Mouse (Mus musculus) hindbrain, embryonic 12.5 days (tissue): Measurements from ENCODE around the gene Gm43738. TPM values are rescaled to one million over a fixed set of nuclear protein-coding genes. Genes with fewer than 3 reads are reported as not detected.

ENCODE experiments used
- ATAC-seq: fragments of 200-750 bp; cut with Nextera tagmentation; 2 replicates; pipeline ENCODE4 v1.8.0; 2017; ENCODE audit warnings: moderate TSS enrichment; ENCODE audit not compliant: low FRiP score
- H3K27ac ChIP-seq: fragments of 300-500 bp; sonication (generic); 2 replicates; pipeline ENCODE4 v1.5.1; 2016; ENCODE audit warnings: mild to moderate bottlenecking
- H3K27me3 ChIP-seq: fragments of 300-500 bp; sonication (generic); 2 replicates; pipeline ENCODE4 v1.6.1; 2016; ENCODE audit warnings: mild to moderate bottlenecking
- H3K36me3 ChIP-seq: fragments of 300-500 bp; sonication (generic); 2 replicates; pipeline ENCODE4 v1.6.1; 2016; ENCODE audit warnings: mild to moderate bottlenecking
- H3K4me1 ChIP-seq: fragments of 300-500 bp; sonication (generic); 2 replicates; pipeline ENCODE4 v1.6.1; 2016
- H3K4me2 ChIP-seq: fragments of 300-500 bp; sonication (generic); replicated peaks from 2 replicates; pipeline ENCODE4 v1.6.1; 2016; ENCODE audit warnings: mild to moderate bottlenecking
- H3K4me3 ChIP-seq: fragments of 300-500 bp; sonication (generic); 2 replicates; pipeline ENCODE4 v1.5.1; 2016; ENCODE audit warnings: mild to moderate bottlenecking
- H3K9ac ChIP-seq: fragments of 300-500 bp; sonication (generic); 2 replicates; pipeline ENCODE4 v1.6.1; 2016; ENCODE audit warnings: mild to moderate bottlenecking, moderate library complexity
- H3K9me3 ChIP-seq: fragments of 300-500 bp; sonication (generic); replicated peaks from 2 replicates; pipeline ENCODE4 v1.6.1; 2016; ENCODE audit warnings: mild to moderate bottlenecking
- WGBS: fragments of 180-500 bp; shearing (Covaris S2); methylation state at CpG from one replicate; pipeline ENCODE4 v1.1.7; 2016; 5-methylcytosine and 5-hydroxymethylcytosine counted together
- polyA plus RNA-seq: library from polyadenylated mRNA; unstranded; fragments of >200 nt; fragmentation: Nextera tagmentation; extraction: Ambion mirVana; gene quantifications from 2 replicates; pipeline ENCODE4 v1.2.1, GENCODE M21; 2016

Gm43738 gene
- polyA plus RNA-seq, 1 experiment from 2014 or later: not detected

- Histone ChIP-seq H3K4me1 (no peaks in the 10 kb centered on the region), H3K27me3 (no peaks in the 10 kb centered on the region), H3K4me3 (no peak overlapping the region), H3K36me3 (peaks cover 60% of the 10 kb centered on the region), H3K4me2 (no peak overlapping the region), H3K27ac (no peak overlapping the region), H3K9me3 (no peaks in the 10 kb centered on the region), H3K9ac (no peak overlapping the region)
- no peak for ATAC-seq
- 90% methylated on average over 9 of the region's 9 CpGs for WGBS
Observed at GRCm38 (mm10) chr3:89077383-89077782, 23.5 kb downstream of the Gm43738 start.

GRCm38 (mm10) chr3:89067265-89067664 lies 33.6 kb downstream of the Gm43738 start:
- no peaks in the 10 kb centered on the region for H3K9me3 ChIP-seq
- H3K4me1 ChIP-seq: no peaks in the 10 kb centered on the region
- no peaks in the 10 kb centered on the region for H3K27me3 ChIP-seq
- H3K4me3 ChIP-seq: no peak overlapping the region
- H3K9ac ChIP-seq: no peak overlapping the region
- H3K36me3 ChIP-seq: peaks cover 84% of the 10 kb centered on the region
- no peak for ATAC-seq
- H3K4me2 ChIP-seq: no peak overlapping the region
- H3K27ac ChIP-seq: no peak overlapping the region

- Histone ChIP-seq H3K27ac (no peak overlapping the region), H3K4me1 (no peaks in the 10 kb centered on the region), H3K36me3 (peaks cover 78% of the 10 kb centered on the region), H3K4me2 (no peak overlapping the region), H3K9me3 (no peaks in the 10 kb centered on the region), H3K4me3 (no peak overlapping the region), H3K9ac (no peak overlapping the region), H3K27me3 (no peaks in the 10 kb centered on the region)
- 41% methylated on average over 3 of the region's 3 CpGs for WGBS
- ATAC-seq: no peak
Observed at GRCm38 (mm10) chr3:89061696-89062095, 39.2 kb downstream of the Gm43738 start.

- H3K4me1 ChIP-seq: no peaks in the 10 kb centered on the region
- H3K9me3 ChIP-seq: no peaks in the 10 kb centered on the region
- ATAC-seq: no peak
- H3K4me2 ChIP-seq: no peak overlapping the region
- H3K27me3 ChIP-seq: no peaks in the 10 kb centered on the region
- H3K9ac ChIP-seq: no peak overlapping the region
- H3K4me3 ChIP-seq: no peak overlapping the region
- 79% methylated on average over 3 of the region's 3 CpGs for WGBS
- H3K36me3 ChIP-seq: peaks cover 81% of the 10 kb centered on the region
- H3K27ac ChIP-seq: no peak overlapping the region
Observed at GRCm38 (mm10) chr3:89058783-89059182, 42.1 kb downstream of the Gm43738 start.

GRCm38 (mm10) chr3:89058361-89058760 lies 42.5 kb downstream of the Gm43738 start:
- ATAC-seq: no peak
- WGBS: 95% methylated on average over 9 of the region's 9 CpGs
- peaks cover 79% of the 10 kb centered on the region for H3K36me3 ChIP-seq

GRCm38 (mm10) chr3:89043359-89043758 lies 57.5 kb downstream of the Gm43738 start:
- no peaks in the 10 kb centered on the region for H3K27me3 ChIP-seq
- H3K9me3 ChIP-seq: no peaks in the 10 kb centered on the region
- H3K9ac ChIP-seq: no peak overlapping the region
- peaks cover 66% of the 10 kb centered on the region for H3K36me3 ChIP-seq
- no peak overlapping the region for H3K27ac ChIP-seq
- 87% methylated on average over 4 of the region's 4 CpGs for WGBS
- no peaks in the 10 kb centered on the region for H3K4me1 ChIP-seq
- ATAC-seq: no peak
- no peak overlapping the region for H3K4me2 ChIP-seq
- no peak overlapping the region for H3K4me3 ChIP-seq

More at GRCm38 (mm10) chr3:89058361-89058760, 42.5 kb downstream of the Gm43738 start:
- Histone ChIP-seq H3K4me2 (no peak overlapping the region), H3K27me3 (no peaks in the 10 kb centered on the region), H3K4me3 (no peak overlapping the region), H3K9ac (no peak overlapping the region), H3K4me1 (no peaks in the 10 kb centered on the region), H3K9me3 (no peaks in the 10 kb centered on the region), H3K27ac (no peak overlapping the region)

Other genes with a start within 250 kb of the Gm43738 start
- gene Msto1, start 187.1 kb downstream of the Gm43738 start, polyA plus RNA-seq: 40.8 and 42.0 TPM in 2 replicates
- gene Ash1l, start 150.5 kb downstream of the Gm43738 start, polyA plus RNA-seq: 22.0 and 22.5 TPM in 2 replicates
- 144 and 145 TPM in 2 replicates for gene Dap3, start 149.9 kb downstream of the Gm43738 start, polyA plus RNA-seq
- 66.9 and 67.1 TPM in 2 replicates for gene Rusc1, start 7.8 kb downstream of the Gm43738 start, polyA plus RNA-seq
- 284 TPM in 2 replicates for gene Fdps, start 860 bp upstream of the Gm43738 start, polyA plus RNA-seq
- 0.25 and 0.96 TPM in 2 replicates for gene Pklr, start 35.0 kb upstream of the Gm43738 start, polyA plus RNA-seq
- gene Hcn3, start 59.1 kb upstream of the Gm43738 start, polyA plus RNA-seq: 20.7 and 22.3 TPM in 2 replicates
- gene Clk2, start 63.7 kb upstream of the Gm43738 start, polyA plus RNA-seq: 38.8 and 44.4 TPM in 2 replicates
- 105 and 107 TPM in 2 replicates for gene Scamp3, start 76.4 kb upstream of the Gm43738 start, polyA plus RNA-seq
- 33.4 and 34.2 TPM in 2 replicates for gene Fam189b, start 82.0 kb upstream of the Gm43738 start, polyA plus RNA-seq
- gene Gba, start 101.8 kb upstream of the Gm43738 start, polyA plus RNA-seq: 50.3 and 51.3 TPM in 2 replicates
- gene Thbs3, start 114.1 kb upstream of the Gm43738 start, polyA plus RNA-seq: 64.5 and 71.3 TPM in 2 replicates
- 174 and 175 TPM in 2 replicates for gene Mtx1, start 126.0 kb upstream of the Gm43738 start, polyA plus RNA-seq
- 1.5 and 1.6 TPM in 2 replicates for gene Muc1, start 128.0 kb upstream of the Gm43738 start, polyA plus RNA-seq
- 247 and 271 TPM in 2 replicates for gene Krtcap2, start 144.9 kb upstream of the Gm43738 start, polyA plus RNA-seq
- gene Trim46, start 145.2 kb upstream of the Gm43738 start, polyA plus RNA-seq: 27.2 and 29.6 TPM in 2 replicates
- gene Dpm3, start 158.3 kb upstream of the Gm43738 start, polyA plus RNA-seq: 63.9 and 86.7 TPM in 2 replicates
- gene Slc50a1, start 169.5 kb upstream of the Gm43738 start, polyA plus RNA-seq: 44.9 and 46.8 TPM in 2 replicates
- gene Efna1, start 180.0 kb upstream of the Gm43738 start, polyA plus RNA-seq: 14.3 and 15.4 TPM in 2 replicates
- 21.7 and 22.2 TPM in 2 replicates for gene Efna3, start 221.9 kb upstream of the Gm43738 start, polyA plus RNA-seq
- 20.5 and 21.4 TPM in 2 replicates for gene Efna4, start 236.9 kb upstream of the Gm43738 start, polyA plus RNA-seq
- 40.3 and 41.9 TPM in 2 replicates for gene Adam15, start 248.9 kb upstream of the Gm43738 start, polyA plus RNA-seq